Mouse (Mus musculus): ENCODE results near the gene Socs3.

GRCm38 (mm10) chr11:117987968-117988367 is 18.1 kb upstream of the Socs3 start:
- TF ChIP-seq CTCF (IDR thresholded peaks at IDR 0.05; ENCODE audit: insufficient read depth, low read depth, low read length): no peak
- no peak for TF ChIP-seq POLR2A (IDR thresholded peaks at IDR 0.05; ENCODE audit: insufficient read depth, low read depth, low read length)
